10 mouse cellular contexts compared by ENCODE assay signal in the genomic region with DNA sequence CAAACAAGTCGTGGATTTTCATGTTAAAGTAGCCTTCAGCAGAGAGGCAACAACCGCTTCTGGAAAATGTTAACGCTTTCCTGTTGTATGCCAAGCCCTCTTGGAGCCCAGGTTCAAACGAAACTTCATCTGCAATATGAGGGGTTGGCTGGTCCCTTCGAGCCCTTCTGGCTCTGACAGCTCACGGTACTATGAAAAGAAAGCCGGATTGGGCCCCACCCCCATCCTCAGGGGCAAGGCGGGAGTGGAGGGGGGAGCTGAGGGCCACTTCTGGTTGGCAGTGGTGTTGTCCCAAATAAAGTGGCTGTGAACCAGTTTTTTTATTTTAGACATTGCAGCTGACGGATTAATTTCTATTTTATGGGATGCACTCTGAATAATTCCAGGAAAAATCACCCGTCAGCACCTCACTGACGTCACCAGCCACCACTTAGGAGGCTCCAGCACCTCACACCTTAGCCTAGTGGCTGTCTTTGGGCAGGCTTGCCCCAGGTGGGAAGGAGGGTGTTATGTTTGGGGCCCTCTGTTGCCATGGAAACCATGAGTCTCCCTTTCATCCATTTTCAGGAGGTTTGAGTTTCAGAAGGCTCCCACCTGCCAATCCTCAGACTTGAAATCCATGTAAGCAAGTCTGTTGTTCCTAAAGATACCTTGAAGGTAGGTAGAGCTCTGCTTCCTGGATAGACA. TPM values are rescaled to one million over a fixed set of nuclear protein-coding genes. Genes with fewer than 3 reads are reported as not detected.
A peak's percentile ranks its signal among the peaks of the same experiment; 100 is the strongest.
DNase-seq lines count a peak whose midpoint lies in the region; ATAC-seq and TF ChIP-seq lines count a peak whose summit lies in the region.
"Had no signal": no experiment of that assay in that cellular context is flagged by ENCODE, and none has a peak within 500 bp of the region (broad histone marks: within the 10 kb centered on the region; RNA-seq: fewer than 3 reads in every experiment).

No protein-coding gene starts in this region.

- H3K9me3 ChIP-seq in heart, postnatal 0 days (replicated peaks; ENCODE audit: control insufficient read depth, low read length): no peaks in the 10 kb centered on the region
- no peaks in the 10 kb centered on the region for H3K9me3 ChIP-seq in midbrain, embryonic 14.5 days (ENCODE audit: control insufficient read depth, low read length)
- no peaks in the 10 kb centered on the region for H3K9me3 ChIP-seq in midbrain, embryonic 10.5 days (replicated peaks)
- no peaks in the 10 kb centered on the region for H3K9me3 ChIP-seq in embryonic facial prominence, embryonic 14.5 days (ENCODE audit: control insufficient read depth, low read length)
- no peaks in the 10 kb centered on the region for H3K9me3 ChIP-seq in midbrain, postnatal 0 days (ENCODE audit: low read length)

- 23% methylated on average over 11 of the region's 11 CpGs for WGBS in heart, postnatal 0 days
- 32% methylated on average over 11 of the region's 11 CpGs for WGBS in midbrain, embryonic 14.5 days
- WGBS in midbrain, embryonic 10.5 days: 35% methylated on average over 11 of the region's 11 CpGs
- 17% methylated on average over 11 of the region's 11 CpGs for WGBS in embryonic facial prominence, embryonic 14.5 days
- WGBS in midbrain, postnatal 0 days: 22% methylated on average over 11 of the region's 11 CpGs

- DNase-seq in heart, postnatal 0 days (ENCODE audit: low spot score): no peak
- no peak for DNase-seq in heart, adult 8-10 months (ENCODE audit: low spot score)
- peak; percentile 42 for DNase-seq in midbrain, embryonic 14.5 days
- DNase-seq in midbrain, embryonic 10.5 days (ENCODE audit: low spot score): no peak
- peak; percentile 54 for DNase-seq in embryonic facial prominence, embryonic 14.5 days (ENCODE audit: low spot score)
- DNase-seq in midbrain, postnatal 0 days (ENCODE audit: low spot score): peak; percentile 30
- DNase-seq in layer of hippocampus, postnatal 25 days (ENCODE audit: extremely low spot score in 1 of 2, low spot score in 1 of 2): no peak
- DNase-seq in urinary bladder, postnatal 14 days (ENCODE audit: low spot score): no peak
- DNase-seq: kidney, adult 18-20 months had no signal

- H3K4me3 ChIP-seq in heart, postnatal 0 days (ENCODE audit: low read depth, low read length): no peak overlapping the region
- H3K4me3 ChIP-seq in midbrain, embryonic 14.5 days (replicated peaks; ENCODE audit: low read depth, low read length): no peak overlapping the region
- no peak overlapping the region for H3K4me3 ChIP-seq in midbrain, embryonic 10.5 days
- H3K4me3 ChIP-seq in embryonic facial prominence, embryonic 14.5 days (ENCODE audit: low read depth, low read length): no peak overlapping the region
- H3K4me3 ChIP-seq in midbrain, postnatal 0 days (ENCODE audit: low read depth, low read length): no peak overlapping the region

- H3K4me1 ChIP-seq in heart, postnatal 0 days (ENCODE audit: control insufficient read depth, insufficient read depth): 0 out of 2 replicates have a peak, but pooled peaks cover 2% of the 10 kb centered on the region
- no peaks in the 10 kb centered on the region for H3K4me1 ChIP-seq in midbrain, embryonic 14.5 days (ENCODE audit: control insufficient read depth, insufficient read depth, low read length)
- peaks cover 15% of the 10 kb centered on the region for H3K4me1 ChIP-seq in midbrain, embryonic 10.5 days
- peaks cover 21% of the 10 kb centered on the region for H3K4me1 ChIP-seq in embryonic facial prominence, embryonic 14.5 days (ENCODE audit: control insufficient read depth, insufficient read depth, low read length)
- H3K4me1 ChIP-seq in midbrain, postnatal 0 days (ENCODE audit: insufficient read depth, low read length): peaks cover 3% of the 10 kb centered on the region; the same call in 1 of the 2 replicates

- TF ChIP-seq CTCF in heart, postnatal 0 days (IDR thresholded peaks at IDR 0.05; ENCODE audit: low read depth): no peak
- no peak for TF ChIP-seq CTCF in midbrain, postnatal 0 days (IDR thresholded peaks at IDR 0.05)

- no peak overlapping the region for H3K27ac ChIP-seq in heart, postnatal 0 days (ENCODE audit: low read depth)
- H3K27ac ChIP-seq in midbrain, embryonic 14.5 days (replicated peaks; ENCODE audit: low read depth, low read length): no peak overlapping the region
- no peak overlapping the region for H3K27ac ChIP-seq in midbrain, embryonic 10.5 days (replicated peaks)
- H3K27ac ChIP-seq in embryonic facial prominence, embryonic 14.5 days (replicated peaks; ENCODE audit: low read depth, low read length): peak overlapping the region; percentile 73
- H3K27ac ChIP-seq in midbrain, postnatal 0 days (ENCODE audit: low read depth, low read length): peak overlapping the region; percentile 44
- H3K27ac ChIP-seq: liver, embryonic 14.5 days had no signal

- no peak overlapping the region for H3K9ac ChIP-seq in heart, postnatal 0 days (replicated peaks; ENCODE audit: low read depth, low read length)
- no peak overlapping the region for H3K9ac ChIP-seq in midbrain, embryonic 14.5 days (replicated peaks; ENCODE audit: low read length)
- H3K9ac ChIP-seq in embryonic facial prominence, embryonic 14.5 days (ENCODE audit: low read depth, low read length): no peak overlapping the region
- H3K9ac ChIP-seq in midbrain, postnatal 0 days (replicated peaks; ENCODE audit: low read length, poor library complexity, severe bottlenecking): no peak overlapping the region
- H3K9ac ChIP-seq: liver, embryonic 14.5 days had no signal

- H3K27me3 ChIP-seq in heart, postnatal 0 days (ENCODE audit: control insufficient read depth, insufficient read depth, low read length): no peaks in the 10 kb centered on the region
- no peaks in the 10 kb centered on the region for H3K27me3 ChIP-seq in midbrain, embryonic 14.5 days (ENCODE audit: control insufficient read depth, insufficient read depth, low read length)
- H3K27me3 ChIP-seq in midbrain, embryonic 10.5 days (ENCODE audit: low read depth, poor library complexity, severe bottlenecking): no peaks in the 10 kb centered on the region
- H3K27me3 ChIP-seq in embryonic facial prominence, embryonic 14.5 days (replicated peaks; ENCODE audit: control insufficient read depth, insufficient read depth, low read length): no peaks in the 10 kb centered on the region
- H3K27me3 ChIP-seq in midbrain, postnatal 0 days (ENCODE audit: insufficient read depth, low read length): no peaks in the 10 kb centered on the region

- H3K36me3 ChIP-seq in heart, postnatal 0 days (replicated peaks; ENCODE audit: control insufficient read depth, insufficient read depth, low read length): no peaks in the 10 kb centered on the region
- no peaks in the 10 kb centered on the region for H3K36me3 ChIP-seq in midbrain, embryonic 14.5 days (ENCODE audit: control insufficient read depth, insufficient read depth, low read length)
- H3K36me3 ChIP-seq in midbrain, embryonic 10.5 days: no peaks in the 10 kb centered on the region
- H3K36me3 ChIP-seq in embryonic facial prominence, embryonic 14.5 days (ENCODE audit: control insufficient read depth, insufficient read depth, low read length): no peaks in the 10 kb centered on the region
- H3K36me3 ChIP-seq in midbrain, postnatal 0 days (ENCODE audit: insufficient read depth, low read length): no peaks in the 10 kb centered on the region

- H3K4me2 ChIP-seq in heart, postnatal 0 days (ENCODE audit: low read depth, low read length): peak overlapping the region; percentile 18
- H3K4me2 ChIP-seq in midbrain, embryonic 14.5 days (ENCODE audit: low read length): 0 out of 2 replicates have a peak overlapping the region, but pooled peaks have one; percentile 1
- peak overlapping the region; percentile 39 for H3K4me2 ChIP-seq in embryonic facial prominence, embryonic 14.5 days (ENCODE audit: low read depth, low read length)
- peak overlapping the region; percentile 13; the same call in 1 of the 2 replicates for H3K4me2 ChIP-seq in midbrain, postnatal 0 days (ENCODE audit: low read depth, low read length, poor library complexity, severe bottlenecking)

- no peak for TF ChIP-seq EP300 in heart, postnatal 0 days (IDR thresholded peaks at IDR 0.05; ENCODE audit: low read depth)

- ATAC-seq in heart, postnatal 0 days (ENCODE audit: insufficient read depth, low read depth): no peak
- ATAC-seq in midbrain, embryonic 14.5 days (ENCODE audit: low FRiP score, low TSS enrichment): no peak
- peak; percentile 64; the same call in 1 of the 2 replicates for ATAC-seq in embryonic facial prominence, embryonic 14.5 days (ENCODE audit: low read depth)
- peak; percentile 86 for ATAC-seq in midbrain, postnatal 0 days (ENCODE audit: low FRiP score)

RNA-seq across cellular contexts. Expression of a gene that starts 40.8 kb away (rescaled TPM):
- total RNA-seq in heart, postnatal 0 days (2014; rRNA removed; ENCODE audit: low replicate concordance): 0.31 and 11.5 TPM in 2 replicates
- 3.1 and 5.2 TPM in 2 replicates for polyA plus RNA-seq in heart, postnatal 0 days (2015; fragmentation: Nextera tagmentation; extraction: Ambion mirVana)
- 1 to 10 TPM; 1.8 to 7.5 (median 5.4) TPM for total RNA-seq in heart, adult 8-10 months (2022)
- 0.36 and 2.5 TPM in 2 replicates for polyA plus RNA-seq in midbrain, embryonic 14.5 days (2014; fragmentation: Nextera tagmentation; extraction: Ambion mirVana)
- polyA plus RNA-seq in midbrain, embryonic 10.5 days (2016; fragmentation: Nextera tagmentation; extraction: Ambion mirVana): 0.39 and 0.75 TPM in 2 replicates
- polyA plus RNA-seq in embryonic facial prominence, embryonic 14.5 days (2014; fragmentation: Nextera tagmentation; extraction: Ambion mirVana): 3.4 and 5.1 TPM in 2 replicates
- 1.2 and 4.9 TPM in 2 replicates for total RNA-seq in midbrain, postnatal 0 days (2014; rRNA removed)
- 0.57 and 1.4 TPM in 2 replicates for polyA plus RNA-seq in midbrain, postnatal 0 days (2015; fragmentation: Nextera tagmentation; extraction: Ambion mirVana)
- total RNA-seq in layer of hippocampus, postnatal 25 days (2021): 1 to 10 TPM; 1.1 to 1.2 TPM

RNA-seq across cellular contexts. Expression of a gene that starts 58.4 kb away (rescaled TPM):
- total RNA-seq in heart, postnatal 0 days (2014; rRNA removed; ENCODE audit: low replicate concordance): 18.4 and 22.9 TPM in 2 replicates
- polyA plus RNA-seq in heart, postnatal 0 days (2015; fragmentation: Nextera tagmentation; extraction: Ambion mirVana): 28.7 and 31.3 TPM in 2 replicates
- total RNA-seq in heart, adult 8-10 months (2022): 10 to 100 TPM; 32.7 to 39.3 (median 35.5) TPM
- 33.7 and 39.1 TPM in 2 replicates for polyA plus RNA-seq in midbrain, embryonic 14.5 days (2014; fragmentation: Nextera tagmentation; extraction: Ambion mirVana)
- 72.2 and 76.5 TPM in 2 replicates for polyA plus RNA-seq in midbrain, embryonic 10.5 days (2016; fragmentation: Nextera tagmentation; extraction: Ambion mirVana)
- polyA plus RNA-seq in embryonic facial prominence, embryonic 14.5 days (2014; fragmentation: Nextera tagmentation; extraction: Ambion mirVana): 31.8 and 32.7 TPM in 2 replicates
- total RNA-seq in midbrain, postnatal 0 days (2014; rRNA removed): 31.2 and 40.3 TPM in 2 replicates
- polyA plus RNA-seq in midbrain, postnatal 0 days (2015; fragmentation: Nextera tagmentation; extraction: Ambion mirVana): 48.5 and 53.2 TPM in 2 replicates
- 10 to 100 TPM; 21.5 to 23.1 TPM for total RNA-seq in layer of hippocampus, postnatal 25 days (2021)

Comparison
In these comparisons a context has a peak if more than half of its experiments do, and no peak if none do; other contexts are left out.
1. ATAC-seq: peak in embryonic facial prominence, embryonic 14.5 days (single experiment) and midbrain, postnatal 0 days (single experiment); none in heart, postnatal 0 days (single experiment) and midbrain, embryonic 14.5 days (single experiment).
2. DNase-seq: peak in midbrain, embryonic 14.5 days (single experiment), embryonic facial prominence, embryonic 14.5 days (single experiment) and midbrain, postnatal 0 days (single experiment); none in heart, postnatal 0 days (single experiment), heart, adult 8-10 months (single experiment), midbrain, embryonic 10.5 days (single experiment), layer of hippocampus, postnatal 25 days (0 of 2) and urinary bladder, postnatal 14 days (single experiment).
3. H3K27ac ChIP-seq: peak in embryonic facial prominence, embryonic 14.5 days (single experiment) and midbrain, postnatal 0 days (single experiment); none in heart, postnatal 0 days (single experiment), midbrain, embryonic 14.5 days (single experiment) and midbrain, embryonic 10.5 days (single experiment).
4. Peak in every context shown above with its lines, with median percentiles within 50 percentile points of each other: H3K4me2 ChIP-seq.